Mouse (Mus musculus): Measurements from ENCODE around the gene Ube2o. TPM values are rescaled to one million over a fixed set of nuclear protein-coding genes. Genes with fewer than 3 reads are reported as not detected.

The Ube2o gene
- polyA plus RNA-seq, 1 experiment from 2014 or later = 17.1 TPM

GRCm38 (mm10) chr11:116574486-116574885, 6.8 kb downstream of the Ube2o start:
- 58% methylated on average over 6 of the region's 6 CpGs for WGBS

GRCm38 (mm10) chr11:116572756-116573543, 8.3 kb downstream of the Ube2o start:
- ATAC-seq = no peak
- Histone ChIP-seq H3K27me3 (replicated peaks; ENCODE audit: control insufficient read depth, insufficient read depth, low read length) (no peaks in the 10 kb centered on the region), H3K9me3 (ENCODE audit: control insufficient read depth, low read length) (no peaks in the 10 kb centered on the region), H3K36me3 (ENCODE audit: control insufficient read depth, insufficient read depth) (no peaks in the 10 kb centered on the region), H3K4me2 (ENCODE audit: low read length) (no peak overlapping the region), H3K9ac (replicated peaks; ENCODE audit: low read depth, low read length) (no peak overlapping the region), H3K27ac (ENCODE audit: low read length) (no peak overlapping the region; the same call in 1 of the 2 replicates), H3K4me3 (replicated peaks; ENCODE audit: low read length) (no peak overlapping the region), H3K4me1 (replicated peaks; ENCODE audit: control insufficient read depth, insufficient read depth, low read length) (peaks cover 33% of the 10 kb centered on the region)
- WGBS = 62% methylated on average over 12 of the region's 12 CpGs

More at GRCm38 (mm10) chr11:116574486-116574885, 6.8 kb downstream of the Ube2o start:
- ATAC-seq = no peak
- Histone ChIP-seq H3K4me2 (ENCODE audit: low read length) (no peak overlapping the region), H3K36me3 (ENCODE audit: control insufficient read depth, insufficient read depth) (no peaks in the 10 kb centered on the region), H3K27me3 (replicated peaks; ENCODE audit: control insufficient read depth, insufficient read depth, low read length) (no peaks in the 10 kb centered on the region), H3K4me1 (replicated peaks; ENCODE audit: control insufficient read depth, insufficient read depth, low read length) (peaks cover 44% of the 10 kb centered on the region), H3K9me3 (ENCODE audit: control insufficient read depth, low read length) (no peaks in the 10 kb centered on the region), H3K4me3 (replicated peaks; ENCODE audit: low read length) (no peak overlapping the region), H3K27ac (ENCODE audit: low read length) (no peak overlapping the region), H3K9ac (replicated peaks; ENCODE audit: low read depth, low read length) (no peak overlapping the region)

GRCm38 (mm10) chr11:116571767-116572679, 9.2 kb downstream of the Ube2o start:
- no peak overlapping the region for H3K4me3 ChIP-seq (replicated peaks; ENCODE audit: low read length)
- H3K9ac ChIP-seq (replicated peaks; ENCODE audit: low read depth, low read length) = no peak overlapping the region
- 79% methylated on average over 19 of the region's 19 CpGs for WGBS
- H3K27me3 ChIP-seq (replicated peaks; ENCODE audit: control insufficient read depth, insufficient read depth, low read length) = no peaks in the 10 kb centered on the region
- H3K4me1 ChIP-seq (replicated peaks; ENCODE audit: control insufficient read depth, insufficient read depth, low read length) = peaks cover 33% of the 10 kb centered on the region
- H3K36me3 ChIP-seq (ENCODE audit: control insufficient read depth, insufficient read depth) = no peaks in the 10 kb centered on the region
- ATAC-seq = no peak
- H3K9me3 ChIP-seq (ENCODE audit: control insufficient read depth, low read length) = no peaks in the 10 kb centered on the region
- H3K4me2 ChIP-seq (ENCODE audit: low read length) = no peak overlapping the region
- H3K27ac ChIP-seq (ENCODE audit: low read length) = no peak overlapping the region

- no peak overlapping the region for H3K9ac ChIP-seq (replicated peaks; ENCODE audit: low read depth, low read length)
- H3K27ac ChIP-seq (ENCODE audit: low read length) = no peak overlapping the region
- no peak overlapping the region for H3K4me3 ChIP-seq (replicated peaks; ENCODE audit: low read length)
- no peak overlapping the region for H3K4me2 ChIP-seq (ENCODE audit: low read length)
- 81% methylated on average over 7 of the region's 7 CpGs for WGBS
- no peak for ATAC-seq
- H3K4me1 ChIP-seq (replicated peaks; ENCODE audit: control insufficient read depth, insufficient read depth, low read length) = peaks cover 25% of the 10 kb centered on the region
- H3K27me3 ChIP-seq (replicated peaks; ENCODE audit: control insufficient read depth, insufficient read depth, low read length) = no peaks in the 10 kb centered on the region
- H3K9me3 ChIP-seq (ENCODE audit: control insufficient read depth, low read length) = no peaks in the 10 kb centered on the region
- H3K36me3 ChIP-seq (ENCODE audit: control insufficient read depth, insufficient read depth) = no peaks in the 10 kb centered on the region
These were observed 10.4 kb downstream of the Ube2o start for GRCm38 (mm10) chr11:116570821-116571220.

DNA sequence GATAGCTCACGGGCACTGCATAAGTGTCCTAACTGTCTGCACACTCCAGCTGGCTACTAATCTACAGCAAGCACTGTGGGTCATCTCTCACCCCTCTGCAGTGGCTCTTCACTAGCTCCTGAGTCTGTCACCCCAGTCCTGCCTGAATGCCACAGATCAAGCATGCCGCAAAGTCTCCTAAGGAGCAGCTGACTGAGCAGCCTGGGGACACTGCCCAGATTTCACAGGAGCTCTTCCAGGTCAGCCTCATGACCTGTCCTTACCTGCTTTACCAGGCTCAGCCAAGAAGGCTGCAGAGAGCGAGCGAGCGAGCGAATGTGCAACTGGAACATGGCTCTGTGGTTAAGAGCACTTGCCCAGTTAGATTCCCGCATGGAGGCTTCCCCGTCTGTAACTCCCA, 13.7 kb downstream of the Ube2o start:
- Histone ChIP-seq H3K9me3 (ENCODE audit: control insufficient read depth, low read length) (no peaks in the 10 kb centered on the region), H3K4me1 (replicated peaks; ENCODE audit: control insufficient read depth, insufficient read depth, low read length) (peaks cover 6% of the 10 kb centered on the region), H3K27me3 (replicated peaks; ENCODE audit: control insufficient read depth, insufficient read depth, low read length) (no peaks in the 10 kb centered on the region), H3K27ac (ENCODE audit: low read length) (no peak overlapping the region), H3K36me3 (ENCODE audit: control insufficient read depth, insufficient read depth) (no peaks in the 10 kb centered on the region), H3K9ac (replicated peaks; ENCODE audit: low read depth, low read length) (no peak overlapping the region), H3K4me2 (ENCODE audit: low read length) (no peak overlapping the region), H3K4me3 (replicated peaks; ENCODE audit: low read length) (no peak overlapping the region)
- 90% methylated on average over 8 of the region's 8 CpGs for WGBS
- ATAC-seq = no peak

GRCm38 (mm10) chr11:116565283-116566041, 15.8 kb downstream of the Ube2o start:
- no peaks in the 10 kb centered on the region; the same call in 1 of the 2 replicates for H3K4me1 ChIP-seq (replicated peaks; ENCODE audit: control insufficient read depth, insufficient read depth, low read length)
- no peaks in the 10 kb centered on the region for H3K9me3 ChIP-seq (ENCODE audit: control insufficient read depth, low read length)
- no peaks in the 10 kb centered on the region for H3K36me3 ChIP-seq (ENCODE audit: control insufficient read depth, insufficient read depth)
- no peak overlapping the region for H3K27ac ChIP-seq (ENCODE audit: low read length)
- no peak overlapping the region for H3K4me2 ChIP-seq (ENCODE audit: low read length)
- H3K27me3 ChIP-seq (replicated peaks; ENCODE audit: control insufficient read depth, insufficient read depth, low read length) = no peaks in the 10 kb centered on the region
- no peak overlapping the region for H3K9ac ChIP-seq (replicated peaks; ENCODE audit: low read depth, low read length)
- no peak for ATAC-seq
- 78% methylated on average over 7 of the region's 7 CpGs for WGBS
- no peak overlapping the region for H3K4me3 ChIP-seq (replicated peaks; ENCODE audit: low read length)

DNA sequence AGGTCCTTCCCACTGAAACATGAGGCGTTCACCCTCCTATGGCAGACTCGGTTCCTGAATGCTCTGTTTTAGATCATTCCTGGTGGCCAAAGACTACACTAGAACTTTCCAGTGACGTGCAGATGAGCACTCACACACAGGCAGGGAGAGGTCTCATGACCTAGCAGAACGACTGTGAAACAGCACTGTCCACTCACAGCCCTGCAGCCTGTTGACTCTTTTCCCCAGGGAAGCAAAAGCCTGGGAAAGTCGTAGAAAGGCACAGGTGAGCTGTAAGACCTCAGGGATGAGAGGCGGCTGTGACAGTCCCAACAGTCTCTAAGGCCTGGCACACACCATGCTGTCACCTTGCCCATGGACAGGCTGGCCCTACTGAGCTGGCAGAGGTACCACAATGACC, 24.9 kb downstream of the Ube2o start:
- no peak for ATAC-seq
- no peak overlapping the region for H3K4me2 ChIP-seq (ENCODE audit: low read length)
- H3K36me3 ChIP-seq (ENCODE audit: control insufficient read depth, insufficient read depth) = no peaks in the 10 kb centered on the region
- H3K27ac ChIP-seq (ENCODE audit: low read length) = no peak overlapping the region
- no peak overlapping the region for H3K4me3 ChIP-seq (replicated peaks; ENCODE audit: low read length)
- no peaks in the 10 kb centered on the region for H3K27me3 ChIP-seq (replicated peaks; ENCODE audit: control insufficient read depth, insufficient read depth, low read length)
- H3K4me1 ChIP-seq (replicated peaks; ENCODE audit: control insufficient read depth, insufficient read depth, low read length) = peaks cover 16% of the 10 kb centered on the region
- WGBS = 70% methylated on average over 6 of the region's 6 CpGs
- H3K9ac ChIP-seq (replicated peaks; ENCODE audit: low read depth, low read length) = no peak overlapping the region
- no peaks in the 10 kb centered on the region for H3K9me3 ChIP-seq (ENCODE audit: control insufficient read depth, low read length)

DNA sequence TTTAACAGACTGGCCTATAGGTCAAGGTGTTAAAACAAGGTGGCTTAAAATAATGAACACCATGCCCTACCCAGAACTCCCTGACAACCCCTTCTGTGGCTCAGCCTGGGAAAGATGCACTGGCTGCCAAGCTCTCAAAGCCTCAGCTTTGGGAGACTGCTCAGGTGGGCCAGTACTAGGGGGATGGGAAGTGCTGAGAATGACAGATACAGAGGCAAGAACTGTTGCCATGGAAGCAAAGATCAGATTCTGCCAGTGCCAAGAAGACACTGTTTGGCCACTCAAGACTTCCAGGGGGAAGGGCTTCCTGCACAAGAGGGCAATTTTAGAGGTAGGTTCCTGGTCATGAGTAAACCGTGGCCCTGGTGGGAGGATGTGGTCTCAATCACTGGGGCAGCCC, 25.7 kb downstream of the Ube2o start:
- Histone ChIP-seq H3K27me3 (replicated peaks; ENCODE audit: control insufficient read depth, insufficient read depth, low read length) (no peaks in the 10 kb centered on the region), H3K9me3 (ENCODE audit: control insufficient read depth, low read length) (no peaks in the 10 kb centered on the region), H3K9ac (replicated peaks; ENCODE audit: low read depth, low read length) (no peak overlapping the region), H3K27ac (ENCODE audit: low read length) (no peak overlapping the region), H3K36me3 (ENCODE audit: control insufficient read depth, insufficient read depth) (no peaks in the 10 kb centered on the region), H3K4me2 (ENCODE audit: low read length) (no peak overlapping the region), H3K4me3 (replicated peaks; ENCODE audit: low read length) (no peak overlapping the region), H3K4me1 (replicated peaks; ENCODE audit: control insufficient read depth, insufficient read depth, low read length) (peaks cover 16% of the 10 kb centered on the region)
- no peak for ATAC-seq
- 84% methylated on average over 1 of the region's 1 CpGs for WGBS
